Mouse (Mus musculus): Measurements from ENCODE around the gene Efcab9. TPM values are rescaled to one million over a fixed set of nuclear protein-coding genes. Genes with fewer than 3 reads are reported as not detected.
"Not testable (repeated sequence)": the region's sequence is repeated elsewhere in the genome, so short reads cannot be mapped to it uniquely, and the experiment has no call there.

The Efcab9 gene
- polyA plus RNA-seq, 2 experiments from 2014 or later, result 1.1 to 1.2 TPM

DNA sequence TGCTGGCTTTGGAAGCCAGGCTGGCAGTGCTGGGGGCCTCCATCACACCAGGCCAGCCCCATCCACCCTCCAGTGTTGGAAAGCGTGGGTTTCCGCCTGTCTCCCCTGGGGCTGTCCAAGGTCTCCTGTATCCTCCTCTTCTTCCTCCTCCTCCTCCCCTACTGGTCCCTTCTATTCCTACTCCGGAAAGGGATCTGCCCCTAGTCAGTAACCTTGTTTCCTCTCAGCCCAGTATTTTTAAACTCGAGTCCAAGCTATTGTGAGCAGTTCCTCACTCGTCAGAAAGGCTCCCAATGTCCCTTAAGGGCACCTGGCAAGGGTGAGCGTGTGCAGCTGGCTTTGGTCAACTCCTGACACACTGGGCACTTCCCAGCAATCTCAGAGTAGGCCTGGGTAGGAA lies 6.6 kb upstream of the Efcab9 start:
- ATAC-seq, result no peak

DNA sequence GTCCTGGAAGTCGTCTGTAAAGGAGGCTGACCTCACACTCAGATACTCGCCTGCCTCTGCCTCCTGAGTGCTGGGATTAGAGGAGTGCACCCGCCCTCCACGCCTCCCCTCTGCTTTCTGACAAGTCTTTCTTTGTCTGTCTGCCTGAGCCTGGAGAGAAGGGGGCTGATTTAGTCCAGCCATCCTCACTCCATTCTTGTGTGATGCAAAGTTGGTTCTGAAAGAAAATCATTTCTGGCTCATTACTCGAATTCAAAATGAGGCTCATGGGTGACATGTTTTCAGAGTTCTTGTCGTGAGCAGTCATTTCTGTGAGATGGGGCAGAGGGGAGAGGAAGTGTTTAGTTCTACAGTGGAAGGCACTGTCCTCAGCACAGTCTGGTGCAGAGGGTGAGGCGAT lies 5.1 kb upstream of the Efcab9 start:
- no peak for ATAC-seq

DNA sequence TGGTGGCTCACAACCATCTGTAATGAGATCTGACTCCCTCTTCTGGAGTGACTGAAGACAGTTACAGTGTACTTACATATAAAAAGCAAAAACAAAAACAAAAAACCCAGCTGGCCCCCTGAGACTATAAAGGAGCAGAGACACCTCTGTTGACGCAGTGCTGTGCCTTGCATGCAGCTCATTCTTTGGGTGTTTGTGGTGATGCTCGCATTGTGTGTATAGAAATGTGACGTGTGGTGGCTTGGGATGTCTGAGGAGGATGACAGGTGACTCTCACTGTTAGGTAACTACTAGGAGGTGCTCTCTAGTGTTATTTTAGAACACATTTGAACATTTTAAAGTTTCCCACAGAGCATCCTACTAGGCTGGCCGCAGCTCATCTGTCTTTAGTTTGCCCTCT lies 3.8 kb upstream of the Efcab9 start:
- peak; percentile 3 for ATAC-seq

DNA sequence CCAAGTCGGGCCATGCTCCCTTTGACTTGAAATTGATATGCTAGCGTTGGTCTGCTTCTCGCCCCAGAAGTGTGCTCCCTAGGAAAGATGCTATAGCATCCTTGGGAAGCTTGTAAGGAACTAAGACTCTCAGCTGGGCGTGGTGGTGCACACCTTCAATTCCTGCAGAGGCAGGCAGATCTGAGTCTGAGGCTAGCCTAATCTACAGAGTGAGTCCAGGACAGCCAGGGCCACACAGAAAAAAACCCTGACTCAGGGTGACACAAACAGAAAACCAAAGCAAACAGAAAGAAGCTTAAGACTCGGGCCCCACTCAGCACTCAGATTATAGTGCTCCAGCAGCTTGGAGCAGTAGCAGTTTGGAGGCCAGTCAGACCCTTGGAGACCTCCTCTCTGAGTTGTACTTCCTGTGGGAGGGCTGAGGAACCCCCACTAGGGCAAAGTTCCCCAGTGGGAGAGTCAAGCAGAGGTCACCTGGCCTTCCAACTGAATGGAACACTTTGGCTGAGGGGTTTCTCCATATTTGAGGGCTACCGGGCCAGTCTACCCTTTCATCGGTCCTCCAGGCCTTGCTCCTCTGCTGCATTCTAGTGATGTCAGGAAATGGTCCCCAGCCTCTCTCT lies 2.7 kb upstream of the Efcab9 start:
- peak; percentile 3 for ATAC-seq

DNA sequence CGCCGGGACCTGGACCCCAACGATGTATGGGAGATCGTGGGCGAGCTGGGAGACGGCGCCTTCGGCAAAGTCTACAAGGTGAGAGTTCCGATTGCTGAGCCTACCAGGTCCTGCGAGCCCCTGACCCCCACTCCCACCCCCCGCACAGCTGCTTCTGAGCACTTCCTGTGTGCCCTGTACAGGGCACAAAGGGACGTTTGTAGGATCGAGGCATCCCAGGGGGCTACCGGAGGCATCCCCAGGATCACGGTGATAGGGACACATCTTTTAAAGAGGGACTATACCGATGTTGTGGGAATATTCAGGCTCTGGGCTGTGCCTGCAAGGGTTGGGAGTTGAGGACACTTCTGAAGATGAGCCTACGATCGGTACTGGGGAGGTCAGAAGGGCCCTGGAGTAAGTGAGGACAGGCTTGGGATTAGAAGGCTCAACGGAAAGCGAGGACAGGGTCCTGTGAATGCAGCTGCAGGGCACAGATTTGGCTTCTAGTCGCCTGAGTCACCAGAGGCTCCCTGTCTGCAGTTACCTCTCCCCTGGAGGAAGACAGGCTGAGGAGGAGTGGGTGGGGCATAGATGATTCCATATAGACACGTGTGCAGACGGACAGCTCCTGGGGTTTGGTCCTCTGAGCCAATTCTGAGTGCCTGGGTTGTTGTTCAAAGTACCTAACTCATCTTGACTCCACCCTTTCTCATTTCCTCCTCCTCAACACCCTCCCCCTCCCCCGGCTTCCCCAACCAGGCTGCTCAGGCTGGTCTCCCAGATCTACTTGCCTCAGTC lies 1.8 kb upstream of the Efcab9 start:
- ATAC-seq, result peak; percentile 62

DNA sequence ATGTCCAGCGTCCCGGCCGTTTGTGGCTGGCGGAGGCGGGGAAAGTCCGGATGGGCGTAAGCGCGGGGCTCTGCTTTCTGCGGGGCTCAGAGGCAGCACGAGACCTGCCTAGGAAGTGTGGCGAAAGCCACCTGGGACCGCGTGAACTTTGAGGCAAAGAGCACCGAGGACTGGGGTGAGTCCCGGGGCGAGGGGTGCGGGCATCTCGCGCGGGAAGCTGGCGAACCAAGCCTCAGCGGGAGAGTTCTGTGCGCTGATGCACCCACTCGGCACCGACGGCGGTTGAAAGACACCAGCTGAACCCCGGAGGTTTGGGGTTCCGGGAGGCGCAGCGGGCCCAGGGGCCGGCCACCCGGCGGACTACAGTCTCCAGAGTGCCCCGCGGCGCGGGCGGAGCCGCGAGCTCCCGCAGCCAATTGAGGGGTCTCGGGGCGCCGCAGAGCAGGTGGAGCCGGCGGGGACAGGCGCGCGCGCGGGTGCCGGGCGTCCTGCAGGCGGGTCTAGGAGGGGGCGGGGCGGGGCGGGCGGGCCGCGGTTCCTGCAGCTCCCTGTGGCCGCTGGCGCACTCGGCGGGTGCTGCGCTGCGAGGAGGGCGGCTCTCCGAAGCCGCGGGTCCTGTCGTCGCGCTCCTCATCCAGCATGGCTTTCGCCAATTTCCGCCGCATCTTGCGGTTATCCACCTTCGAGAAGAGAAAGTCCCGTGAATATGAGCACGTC lies 1.0 kb upstream of the Efcab9 start, which contains the start of gene Stk10:
Gene Stk10, plus strand, starts transcription at position 541 of the 717 bp plus-strand sequence.
- ATAC-seq, result peak; percentile 64

DNA sequence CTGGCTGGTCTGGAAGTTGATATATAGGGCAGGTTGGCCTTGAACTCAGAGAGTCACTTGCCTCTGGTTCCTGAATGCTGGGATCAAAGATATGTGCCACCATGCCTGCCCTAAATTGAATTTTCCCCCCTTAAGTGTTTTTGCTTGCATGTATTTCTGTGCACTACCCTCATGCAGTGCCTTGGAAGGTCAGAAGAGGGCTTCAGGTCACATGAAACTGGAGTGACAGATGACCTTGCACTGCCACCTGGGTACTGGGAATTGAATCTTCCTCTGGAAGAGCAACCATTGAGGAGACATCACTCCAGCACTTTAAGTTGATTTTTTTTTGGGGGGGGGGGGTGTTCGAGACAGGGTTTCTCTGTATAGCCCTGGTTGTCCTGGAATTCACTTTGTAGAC lies 1.7 kb downstream of the Efcab9 start:
- ATAC-seq, result no peak

DNA sequence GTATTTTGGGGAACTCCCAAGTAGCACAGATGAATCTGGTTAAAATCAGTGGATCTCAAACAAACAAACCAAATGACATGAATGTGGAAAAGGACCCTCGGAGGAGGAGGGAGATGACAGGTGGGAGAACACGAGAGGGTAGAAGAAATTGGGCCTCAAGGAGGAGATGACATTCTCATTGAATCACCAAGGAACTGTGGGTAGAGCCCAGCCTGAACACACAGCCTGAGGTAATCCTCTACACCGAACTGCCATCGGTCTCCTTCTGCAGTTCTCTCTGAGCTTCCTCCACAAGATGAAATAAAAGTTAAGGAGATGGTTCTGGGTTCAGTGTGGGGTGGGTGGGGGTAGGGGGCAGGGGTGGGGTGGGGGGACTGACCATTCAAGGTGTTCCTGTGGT lies 4.9 kb downstream of the Efcab9 start:
- ATAC-seq, result no peak

DNA sequence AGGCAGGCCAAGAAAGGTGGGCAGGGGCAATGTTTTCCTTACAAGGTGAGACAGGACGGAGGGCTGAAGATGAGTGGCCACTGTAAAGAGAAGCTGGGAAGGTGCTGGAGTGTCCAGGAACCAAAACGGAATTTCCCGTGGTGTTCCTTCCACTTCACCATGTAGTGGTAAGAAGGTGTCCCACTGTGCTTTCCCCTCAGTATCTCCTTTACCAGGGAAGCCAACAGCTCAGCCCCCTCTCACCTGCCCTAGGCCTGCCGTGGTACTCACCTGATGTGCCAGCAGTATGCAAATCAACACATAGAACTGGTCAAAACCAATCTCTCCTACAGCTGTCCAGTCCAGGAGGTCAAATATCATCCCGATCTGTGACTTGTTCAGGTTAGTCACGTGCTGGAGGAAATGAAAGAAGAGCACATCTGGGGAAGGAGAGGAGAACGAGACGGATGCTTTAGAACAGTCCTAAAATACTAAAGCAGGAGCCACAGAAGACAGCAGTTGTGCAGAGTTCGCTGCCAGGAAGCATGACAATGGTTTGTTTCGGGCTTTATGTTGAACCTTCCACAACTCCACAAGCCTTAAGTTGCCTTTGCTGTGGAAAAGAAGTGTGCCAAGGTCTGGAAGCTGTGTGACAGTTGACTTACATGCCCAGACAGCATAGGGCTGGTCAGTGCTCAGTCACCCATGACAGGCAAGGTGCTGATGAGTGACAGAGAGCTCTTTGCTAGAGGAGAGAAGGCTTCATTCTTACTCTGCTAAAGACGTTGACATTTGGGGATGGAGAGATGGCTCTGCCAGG lies 7.6 kb downstream of the Efcab9 start:
- ATAC-seq, result no peak

DNA sequence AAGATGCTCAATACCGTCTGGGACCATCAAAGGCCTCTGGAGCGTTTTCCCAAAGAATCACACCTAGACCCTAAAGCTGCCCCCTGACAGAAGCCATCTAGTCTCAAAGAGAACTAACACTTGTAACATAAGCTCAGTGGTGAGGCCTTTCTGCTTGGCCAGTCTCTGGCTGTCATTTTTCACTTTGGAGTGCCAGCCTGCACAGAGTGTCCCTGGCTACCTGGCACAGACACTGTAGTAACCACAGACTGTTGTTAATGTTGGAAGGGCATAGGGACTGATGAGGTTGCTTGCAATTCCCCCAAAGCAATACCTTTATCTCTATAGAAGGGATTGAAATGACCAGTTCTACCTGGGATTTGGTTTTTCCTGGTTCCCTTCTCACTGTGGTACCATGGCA lies 10.6 kb downstream of the Efcab9 start:
- no peak for ATAC-seq

DNA sequence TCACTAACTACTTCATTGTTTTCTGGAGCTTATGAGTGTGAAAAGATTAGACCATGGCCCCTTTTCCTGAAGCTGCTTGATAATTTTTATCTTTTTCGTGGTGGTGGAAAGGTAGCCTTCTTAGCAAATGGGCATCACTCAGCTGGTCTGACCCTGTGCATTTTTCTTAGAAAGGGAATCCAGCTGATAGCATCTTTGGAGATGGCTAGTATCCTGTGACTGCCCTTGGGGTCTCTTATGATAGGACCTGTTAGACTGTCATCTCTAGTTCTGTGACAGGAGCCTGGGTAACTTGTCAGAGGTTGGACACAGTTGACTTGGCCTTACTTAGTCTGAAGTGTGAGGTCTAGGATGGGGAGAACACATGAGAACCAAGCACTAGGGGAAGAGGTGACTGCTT lies 12.5 kb downstream of the Efcab9 start:
- no peak for ATAC-seq

DNA sequence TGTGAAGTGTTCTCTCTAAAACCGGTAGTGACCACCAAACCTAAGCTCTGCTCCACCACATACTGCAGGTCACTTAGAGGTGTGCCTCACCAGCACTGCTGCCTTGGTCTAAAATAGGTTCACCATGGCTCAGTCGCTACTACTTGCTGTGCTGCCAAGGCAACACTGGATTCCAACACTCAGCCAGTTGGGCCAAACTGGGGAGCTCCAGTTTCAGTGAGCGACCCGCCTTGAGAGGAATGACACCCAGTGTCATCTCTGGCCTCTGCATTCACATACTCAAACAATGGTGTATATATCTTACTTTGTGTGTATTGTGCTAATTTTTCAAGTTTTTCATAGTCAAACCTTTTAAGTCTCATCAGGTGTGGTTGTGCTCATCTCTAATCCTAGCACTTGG lies 13.1 kb downstream of the Efcab9 start:
- ATAC-seq, result no peak

DNA sequence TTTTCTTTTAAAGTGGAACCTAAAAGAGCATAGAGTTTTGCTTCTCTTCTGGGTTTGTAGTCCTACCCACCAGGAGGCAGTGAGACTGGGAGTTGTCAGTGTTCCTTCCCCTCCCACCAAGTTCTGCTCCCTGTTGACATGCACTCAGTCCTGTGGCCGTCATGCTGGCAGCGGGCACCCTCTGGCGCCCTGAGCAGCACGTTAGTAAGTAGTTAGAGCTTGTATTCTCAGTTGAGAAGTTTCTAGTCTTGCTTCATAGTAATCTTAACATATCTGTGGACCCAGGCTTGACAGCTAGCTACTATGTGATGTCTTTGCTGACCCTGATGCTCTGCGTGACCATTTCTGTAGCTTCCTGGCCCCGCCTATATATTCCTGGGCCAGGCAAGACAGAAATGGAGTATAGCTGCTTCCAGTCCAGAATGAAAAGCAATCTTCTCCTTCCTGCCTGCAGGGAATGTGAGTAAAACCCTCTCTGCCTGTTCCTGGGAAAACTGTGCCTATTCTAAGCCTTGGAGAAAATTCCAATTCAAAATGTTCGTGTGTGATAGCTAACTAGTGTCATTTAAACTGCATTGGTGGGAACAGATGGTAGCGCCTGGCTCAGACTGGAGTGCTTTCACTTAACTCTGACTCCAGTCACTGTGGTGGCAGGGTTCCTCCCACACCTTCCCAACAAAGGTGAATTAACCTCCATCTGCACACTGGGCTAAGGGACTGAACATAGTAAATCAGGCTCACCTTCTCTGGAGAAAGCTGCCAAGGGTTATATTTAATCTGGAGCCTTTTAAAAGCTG lies 14.8 kb downstream of the Efcab9 start:
- ATAC-seq, result no peak

DNA sequence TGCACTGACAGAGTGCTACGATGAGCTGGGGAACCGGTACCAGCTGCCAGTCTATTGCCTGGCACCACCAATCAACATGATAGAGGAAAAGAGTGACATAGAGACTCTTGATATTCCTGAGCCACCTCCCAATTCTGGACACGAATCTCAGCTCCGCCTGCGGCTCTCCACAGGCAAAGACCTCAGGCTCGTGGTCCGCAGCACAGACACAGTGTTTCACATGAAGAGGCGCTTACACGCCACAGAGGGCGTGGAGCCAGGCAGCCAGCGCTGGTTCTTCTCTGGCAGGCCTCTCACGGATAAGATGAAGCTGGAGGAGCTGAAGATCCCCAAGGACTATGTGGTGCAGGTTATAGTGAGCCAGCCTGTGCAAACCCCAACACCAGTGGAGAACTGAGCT lies 15.8 kb downstream of the Efcab9 start:
- no peak for ATAC-seq

DNA sequence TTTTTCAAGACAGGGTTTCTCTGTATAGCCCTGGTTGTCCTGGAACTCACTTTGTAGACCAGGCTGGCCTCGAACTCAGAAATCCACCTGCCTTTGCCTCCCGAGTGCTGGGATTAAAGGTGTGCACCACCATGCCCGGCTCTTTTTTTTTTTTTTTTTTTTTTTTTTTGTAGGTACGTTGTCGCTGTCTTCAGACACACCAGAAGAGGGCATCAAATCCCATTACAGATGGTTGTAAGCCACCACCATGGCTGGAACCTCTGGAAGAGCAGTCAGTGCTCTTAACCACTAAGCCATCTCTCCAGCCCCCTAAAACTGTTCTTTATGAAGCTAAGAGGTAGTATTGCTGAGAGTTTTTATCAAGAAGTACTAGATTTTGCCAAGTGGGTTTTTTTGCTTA lies 17.0 kb downstream of the Efcab9 start:
- not testable (repeated sequence) for ATAC-seq

DNA sequence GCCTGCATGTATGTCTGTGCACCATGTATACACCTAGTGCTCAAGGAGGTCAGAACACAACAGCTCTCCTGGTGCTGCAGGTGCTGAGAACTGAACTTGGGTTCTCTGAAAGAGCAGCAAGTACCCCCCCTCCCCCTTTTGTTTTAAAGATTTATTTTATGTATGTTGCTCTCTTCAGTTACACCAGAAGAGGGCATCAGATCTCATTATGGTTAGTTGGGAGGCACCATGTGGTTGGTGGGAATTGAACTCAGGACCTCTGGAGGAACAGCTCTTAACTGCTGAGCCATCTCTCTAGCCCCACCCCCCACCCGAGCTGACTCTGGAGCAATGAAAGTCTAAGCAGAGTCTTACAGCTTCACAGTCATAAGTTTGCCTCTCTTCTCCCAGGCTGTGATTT lies 21.0 kb downstream of the Efcab9 start:
- ATAC-seq, result no peak

DNA sequence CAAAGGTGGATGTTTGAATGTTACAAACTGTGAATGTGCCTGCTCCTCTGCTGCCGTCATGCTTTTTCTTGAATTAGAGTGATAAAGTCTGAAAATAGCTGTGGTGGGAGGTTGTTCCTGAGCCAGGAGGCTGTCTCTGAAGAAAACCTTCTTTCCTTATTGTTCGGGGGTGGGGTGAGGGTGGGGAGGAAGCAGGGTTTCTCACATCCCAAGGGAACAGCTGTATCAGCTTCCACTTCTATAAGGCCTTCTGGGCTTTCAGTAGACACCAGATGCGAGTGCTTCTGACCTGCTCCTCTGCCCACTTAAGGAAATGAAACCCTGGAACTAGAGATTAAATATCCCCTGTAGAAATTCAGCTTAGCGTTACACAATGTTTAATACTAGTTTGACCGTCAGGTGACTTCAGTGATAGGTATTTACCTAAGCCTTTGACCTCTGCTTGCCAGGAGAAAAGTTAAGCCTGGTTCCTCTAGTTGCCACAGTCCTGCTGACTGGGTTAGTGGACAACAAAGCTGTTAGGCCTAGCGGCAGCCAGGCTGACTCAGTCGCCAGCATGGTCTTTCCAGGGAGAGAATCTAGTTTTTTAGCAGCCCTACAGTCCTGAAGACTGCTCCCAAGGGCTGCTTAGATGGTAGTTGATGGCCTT lies 26.7 kb downstream of the Efcab9 start:
- no peak for ATAC-seq

DNA sequence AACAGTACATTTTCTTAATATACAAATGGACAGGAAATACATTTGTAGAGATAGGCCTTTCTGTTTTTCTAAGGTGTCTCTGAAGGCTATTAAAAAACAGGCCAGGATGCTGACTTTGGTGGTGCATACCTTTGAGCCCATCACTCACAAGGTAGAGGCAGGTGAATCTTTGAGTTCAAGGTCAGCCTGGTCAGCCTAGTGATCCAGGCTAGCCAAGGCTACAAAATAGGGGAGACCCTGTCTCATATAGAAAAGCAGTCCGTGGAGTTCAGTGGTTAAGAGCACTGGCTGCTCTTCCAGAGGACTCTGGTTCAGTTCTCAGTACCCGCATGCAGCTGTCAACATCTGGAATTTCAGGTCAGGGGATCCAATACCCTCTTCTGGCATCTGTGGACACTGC lies 28.2 kb downstream of the Efcab9 start:
- no peak for ATAC-seq

DNA sequence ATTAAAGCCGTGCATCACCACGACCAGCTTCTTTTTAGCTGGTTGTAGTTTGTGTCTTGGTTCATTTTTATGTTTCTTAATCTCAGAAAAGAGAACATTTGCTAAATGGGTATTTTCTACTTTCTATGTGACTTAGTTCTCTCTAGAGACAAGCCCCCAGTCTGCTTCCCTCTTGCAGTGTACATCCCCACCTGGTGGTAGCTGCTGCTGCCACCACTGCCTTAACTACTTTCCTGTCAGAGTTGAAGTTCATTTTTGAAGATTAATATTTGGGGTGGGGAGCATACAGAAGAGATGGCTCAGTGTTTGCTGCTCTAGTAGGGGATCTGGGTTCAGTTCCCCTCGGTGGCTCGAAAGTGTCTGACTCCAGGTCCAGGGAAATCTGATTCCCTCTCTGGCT lies 31.9 kb downstream of the Efcab9 start:
- no peak for ATAC-seq

DNA sequence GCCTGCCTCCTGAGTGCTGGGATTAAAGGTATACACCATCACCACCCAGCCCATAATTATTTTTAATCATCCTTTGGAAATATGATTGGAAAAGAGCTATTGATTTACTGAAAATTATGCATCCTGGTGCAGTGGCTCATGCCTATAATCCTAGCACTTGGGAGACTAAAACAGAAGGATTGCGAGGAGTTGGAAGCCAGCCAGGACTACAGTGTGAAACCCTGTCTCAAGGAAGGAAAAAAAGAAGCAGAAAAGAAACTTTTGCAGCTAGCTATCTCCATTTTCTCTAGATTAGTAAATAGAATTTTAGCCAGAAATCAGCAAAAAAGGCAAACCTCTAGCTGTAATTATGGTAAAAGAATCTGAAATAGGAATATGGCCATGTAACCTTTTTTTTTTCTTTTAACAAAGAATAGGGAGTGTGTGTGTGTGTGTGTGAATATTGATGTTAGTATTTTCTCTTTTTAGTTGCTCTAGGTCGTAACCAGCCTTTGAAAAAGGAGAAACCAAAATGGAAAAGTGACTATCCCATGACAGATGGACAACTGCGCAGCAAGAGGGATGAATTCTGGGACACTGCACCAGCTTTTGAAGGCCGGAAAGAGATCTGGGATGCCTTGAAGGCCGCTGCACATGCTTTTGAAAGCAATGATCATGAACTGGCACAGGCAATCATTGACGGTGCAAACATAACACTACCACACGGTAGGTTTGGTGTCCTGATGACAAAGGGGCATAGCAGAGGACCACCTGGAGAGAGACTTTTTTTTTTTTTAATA lies 32.9 kb downstream of the Efcab9 start:
- ATAC-seq, result no peak

DNA sequence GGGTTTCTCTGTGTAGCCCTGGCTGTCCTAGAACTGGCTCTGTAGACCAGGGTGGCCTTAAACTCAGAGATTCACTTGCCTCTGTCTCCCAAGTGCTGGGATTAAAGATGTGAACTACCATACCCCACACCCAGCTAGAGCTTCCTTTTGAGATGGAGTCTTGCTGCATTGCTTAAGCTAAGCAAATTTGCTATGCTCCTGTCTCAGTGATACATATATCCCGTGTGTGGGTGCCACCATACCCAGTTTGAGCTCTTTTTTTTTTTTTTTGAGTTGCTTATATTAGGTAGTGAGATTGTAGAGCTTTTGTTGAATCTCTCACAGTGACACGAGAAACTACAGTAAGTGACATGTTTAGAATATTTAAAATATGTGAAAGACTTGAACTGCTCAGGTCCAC lies 36.6 kb downstream of the Efcab9 start:
- no peak for ATAC-seq
